Mouse (Mus musculus) midbrain, embryonic 13.5 days (tissue): ENCODE data around the gene Kif4. TPM values are rescaled to one million over a fixed set of nuclear protein-coding genes. Genes with fewer than 3 reads are reported as not detected.

ENCODE experiments used
- polyA plus RNA-seq: library from polyadenylated mRNA; unstranded; fragments of >200 nt; fragmentation: Nextera tagmentation; extraction: Ambion mirVana; gene quantifications from 2 replicates; pipeline ENCODE4 v1.2.1, GENCODE M21; 2015

Gene Kif4
- polyA plus RNA-seq, 1 experiment from 2014 or later: 14.0 TPM

Other genes with a start within 250 kb of the Kif4 start
- not detected in 2 replicates for gene Otud6a, start 196.7 kb upstream of the Kif4 start, polyA plus RNA-seq
- gene Awat2, start 183.0 kb upstream of the Kif4 start, polyA plus RNA-seq: 0.24 and 0.26 TPM in 2 replicates
- gene Igbp1, start 131.4 kb upstream of the Kif4 start, polyA plus RNA-seq: 29.0 and 30.1 TPM in 2 replicates
- not detected in 2 replicates for gene Dgat2l6, start 100.9 kb upstream of the Kif4 start, polyA plus RNA-seq
- not detected in 2 replicates for gene Awat1, start 53.5 kb upstream of the Kif4 start, polyA plus RNA-seq
- not detected in 2 replicates for gene P2ry4, start 30.9 kb upstream of the Kif4 start, polyA plus RNA-seq
- 0.27 TPM in 1 of 2 replicates, not detected in the other for gene Arr3, start 20.2 kb upstream of the Kif4 start, polyA plus RNA-seq
- gene Pdzd11, start 831 bp downstream of the Kif4 start, polyA plus RNA-seq: 121 and 135 TPM in 2 replicates
- gene Gdpd2, start 104.1 kb downstream of the Kif4 start, polyA plus RNA-seq: 24.8 and 26.1 TPM in 2 replicates
- gene Dlg3, start 142.0 kb downstream of the Kif4 start, polyA plus RNA-seq: 9.4 and 10.8 TPM in 2 replicates